Mouse (Mus musculus) cortical plate, adult 2 months (tissue): Measurements from ENCODE around the gene Stab2. TPM values are rescaled to one million over a fixed set of nuclear protein-coding genes. Genes with fewer than 3 reads are reported as not detected.

Experiments used
- H3K27ac ChIP-seq: fragments of 200-500 bp; 2 replicates; pipeline ENCODE4 v1.5.1; 2012; ENCODE audit warnings: low read length, control low read depth, inconsistent platforms; ENCODE audit not compliant: insufficient read depth
- H3K4me1 ChIP-seq: fragments of 200-500 bp; 2 replicates; pipeline ENCODE4 v1.6.1; 2011; ENCODE audit warnings: low read length; ENCODE audit not compliant: control insufficient read depth, insufficient read depth
- H3K4me3 ChIP-seq: fragments of 200-500 bp; 2 replicates; pipeline ENCODE4 v1.5.1; 2011; ENCODE audit warnings: mild to moderate bottlenecking, low read length, control low read depth; ENCODE audit not compliant: insufficient read depth
- CTCF ChIP-seq: fragments of 200-500 bp; IDR thresholded peaks from 2 replicates; pipeline ENCODE4 v1.5.1; 2011; ENCODE audit warnings: mild to moderate bottlenecking, control low read depth, low read length; ENCODE audit not compliant: insufficient read depth; ENCODE audit errors: extremely low read depth
- POLR2A ChIP-seq: fragments of 200-500 bp; IDR thresholded peaks from 2 replicates; pipeline ENCODE4 v1.6.1; 2011; ENCODE audit warnings: mild to moderate bottlenecking, low read length, control low read depth; ENCODE audit not compliant: insufficient read depth; ENCODE audit errors: extremely low read depth
- polyA plus RNA-seq: library from polyadenylated mRNA; depleted of rRNA; stranded (reverse); fragments of >200 nt; gene quantifications from 2 replicates; pipeline ENCODE4 v1.2.3, GENCODE M21; 2012

The Stab2 gene
- polyA plus RNA-seq, 1 experiment: 0.23 TPM

- TF ChIP-seq CTCF: no peak
- TF ChIP-seq POLR2A: no peak
- H3K27ac ChIP-seq: no peak overlapping the region
- no peaks in the 10 kb centered on the region for H3K4me1 ChIP-seq
- no peak overlapping the region for H3K4me3 ChIP-seq
These were observed 28.5 kb upstream of the Stab2 start for GRCm38 (mm10) chr10:87036271-87036703.

GRCm38 (mm10) chr10:87035866-87036265 lies 28.0 kb upstream of the Stab2 start:
- Histone ChIP-seq H3K4me1 (no peaks in the 10 kb centered on the region), H3K4me3 (no peak overlapping the region), H3K27ac (no peak overlapping the region)
- TF ChIP-seq CTCF: no peak
- no peak for TF ChIP-seq POLR2A

GRCm38 (mm10) chr10:87032768-87033167 lies 24.9 kb upstream of the Stab2 start:
- Histone ChIP-seq H3K27ac (no peak overlapping the region), H3K4me3 (no peak overlapping the region), H3K4me1 (no peaks in the 10 kb centered on the region)
- TF ChIP-seq POLR2A (no peak), CTCF (no peak)

- Histone ChIP-seq H3K4me1 (peaks cover 3% of the 10 kb centered on the region; the same call in 1 of the 2 replicates), H3K4me3 (no peak overlapping the region), H3K27ac (no peak overlapping the region)
- peak; percentile 99 for TF ChIP-seq CTCF
- TF ChIP-seq POLR2A: no peak
These were observed 17.1 kb upstream of the Stab2 start for GRCm38 (mm10) chr10:87024884-87025283.

GRCm38 (mm10) chr10:87020711-87021110 lies 12.9 kb upstream of the Stab2 start:
- Histone ChIP-seq H3K27ac (no peak overlapping the region), H3K4me3 (no peak overlapping the region), H3K4me1 (peaks cover 3% of the 10 kb centered on the region; the same call in 1 of the 2 replicates)
- no peak for TF ChIP-seq POLR2A
- peak; percentile 44 for TF ChIP-seq CTCF

- no peak overlapping the region for H3K4me3 ChIP-seq
- H3K27ac ChIP-seq: no peak overlapping the region
- no peak for TF ChIP-seq CTCF
- no peak for TF ChIP-seq POLR2A
- H3K4me1 ChIP-seq: peaks cover 3% of the 10 kb centered on the region; the same call in 1 of the 2 replicates
These were observed 11.1 kb upstream of the Stab2 start for GRCm38 (mm10) chr10:87018876-87019275.

GRCm38 (mm10) chr10:87016151-87016692 lies 8.4 kb upstream of the Stab2 start:
- Histone ChIP-seq H3K4me1 (peaks cover 3% of the 10 kb centered on the region; the same call in 1 of the 2 replicates), H3K4me3 (no peak overlapping the region), H3K27ac (no peak overlapping the region)
- no peak for TF ChIP-seq CTCF
- no peak for TF ChIP-seq POLR2A

- H3K27ac ChIP-seq: no peak overlapping the region
- H3K4me3 ChIP-seq: no peak overlapping the region
- TF ChIP-seq CTCF (no peak), POLR2A (no peak)
- no peaks in the 10 kb centered on the region for H3K4me1 ChIP-seq
These were observed 7.6 kb upstream of the Stab2 start for GRCm38 (mm10) chr10:87015403-87015802.

- H3K4me3 ChIP-seq: no peak overlapping the region
- H3K27ac ChIP-seq: no peak overlapping the region
- TF ChIP-seq POLR2A: no peak
- no peak for TF ChIP-seq CTCF
- no peaks in the 10 kb centered on the region for H3K4me1 ChIP-seq
These were observed 6.7 kb upstream of the Stab2 start for GRCm38 (mm10) chr10:87014391-87014965.

- Histone ChIP-seq H3K4me3 (no peak overlapping the region), H3K27ac (no peak overlapping the region), H3K4me1 (no peaks in the 10 kb centered on the region; the same call in 1 of the 2 replicates)
- no peak for TF ChIP-seq CTCF
- TF ChIP-seq POLR2A: no peak
These were observed 4.3 kb upstream of the Stab2 start for GRCm38 (mm10) chr10:87012087-87012486.

GRCm38 (mm10) chr10:87008215-87008499 lies 332 bp upstream of the Stab2 start:
- no peak overlapping the region for H3K27ac ChIP-seq
- H3K4me1 ChIP-seq: no peaks in the 10 kb centered on the region; the same call in 1 of the 2 replicates
- no peak overlapping the region for H3K4me3 ChIP-seq
- TF ChIP-seq POLR2A: no peak
- no peak for TF ChIP-seq CTCF
